Mouse (Mus musculus) gastrocnemius, adult 8-10 months (tissue): Measurements from ENCODE around the gene 0610010K14Rik. TPM values are rescaled to one million over a fixed set of nuclear protein-coding genes. Genes with fewer than 3 reads are reported as not detected.
A peak's percentile ranks its signal among the peaks of the same experiment; 100 is the strongest.

Experiments used
- microRNA-seq: library from miRNA; unstranded; fragments of <30 nt; microRNA quantifications from one replicate; pipeline ENCODE4 v1.2.0, GENCODE M21; 2022
- total RNA-seq, 4 experiments: library from RNA; stranded (reverse); gene quantifications; 2 replicates each; pipeline ENCODE4 v1.2.4; 2022

Gene 0610010K14Rik
- total RNA-seq, 4 experiments from 2014 or later: 29.8 to 36.3 (median 35.5) TPM

Small RNA genes within 50 kb of the gene (microRNA-seq; reads per million reads assigned to microRNA genes)
- 1,728 reads per million, percentile 84 among the genes with 10 or more reads in this experiment for gene Mir195a
- gene Mir497: not detected
- not detected for gene Mir497b

Other genes with a start within 250 kb of the 0610010K14Rik start
- 100 to 1,000 TPM; 186 to 216 (median 214) TPM for gene Gabarap, start 246.8 kb downstream of the 0610010K14Rik start, total RNA-seq
- gene Phf23, start 242.1 kb downstream of the 0610010K14Rik start, total RNA-seq: 10 to 100 TPM; 20.5 to 28.5 (median 23.0) TPM
- 1 to 10 TPM; 3.8 to 5.2 (median 4.5) TPM for gene Dvl2, start 237.3 kb downstream of the 0610010K14Rik start, total RNA-seq
- 100 to 1,000 TPM; 288 to 338 (median 299) TPM for gene Acadvl, start 222.5 kb downstream of the 0610010K14Rik start, total RNA-seq
- gene Dlg4, start 221.0 kb downstream of the 0610010K14Rik start, total RNA-seq: 1 to 10 TPM; 3.3 to 6.9 (median 4.2) TPM
- gene Asgr1, start 183.8 kb downstream of the 0610010K14Rik start, total RNA-seq: not detected
- not detected for gene Asgr2, start 145.3 kb downstream of the 0610010K14Rik start, total RNA-seq
- gene Mgl2, start 107.6 kb downstream of the 0610010K14Rik start, total RNA-seq: 1 to 10 TPM in 2 of 4 experiments, under 1 TPM in 2; 0.60 to 2.0 (median 0.94) TPM
- 1 to 10 TPM; 1.6 to 3.6 (median 2.8) TPM for gene Clec10a, start 81.7 kb downstream of the 0610010K14Rik start, total RNA-seq
- gene Slc16a11, start 25.2 kb downstream of the 0610010K14Rik start, total RNA-seq: under 1 TPM in 2 of 4 experiments, not detected in 2; 0.27 to 0.46 TPM
- gene Slc16a13, start 16.9 kb downstream of the 0610010K14Rik start, total RNA-seq: under 1 TPM; 0.13 to 0.89 (median 0.35) TPM
- 1 to 10 TPM; 1.2 to 3.9 (median 2.3) TPM for gene Bcl6b, start 8.1 kb downstream of the 0610010K14Rik start, total RNA-seq
- gene Gm21988, start 1.9 kb upstream of the 0610010K14Rik start, total RNA-seq: 1 to 10 TPM; 1.6 to 3.3 (median 3.0) TPM
- gene Rnasek, start 1.9 kb upstream of the 0610010K14Rik start, total RNA-seq: 100 to 1,000 TPM in 3 of 4 experiments, 10 to 100 TPM in 1; 92.8 to 127 (median 113) TPM
- gene Alox12, start 17.4 kb upstream of the 0610010K14Rik start, total RNA-seq: 1 to 10 TPM in 3 of 4 experiments, under 1 TPM in 1; 0.63 to 2.2 (median 1.3) TPM
- under 1 TPM in 1 of 4 experiments, not detected in 3; 0.11 TPM for gene Alox12e, start 84.7 kb upstream of the 0610010K14Rik start, total RNA-seq
- under 1 TPM in 2 of 4 experiments, not detected in 2; 0.11 TPM for gene Alox15, start 114.1 kb upstream of the 0610010K14Rik start, total RNA-seq
- gene Pelp1, start 172.1 kb upstream of the 0610010K14Rik start, total RNA-seq: 10 to 100 TPM; 19.6 to 23.3 (median 20.6) TPM
- gene Arrb2, start 194.7 kb upstream of the 0610010K14Rik start, total RNA-seq: 1 to 10 TPM; 5.9 to 9.2 (median 7.4) TPM
- 1 to 10 TPM; 4.1 to 5.3 (median 4.6) TPM for gene Med11, start 214.0 kb upstream of the 0610010K14Rik start, total RNA-seq
- under 1 TPM in 3 of 4 experiments, not detected in 1; 0.10 to 0.48 (median 0.31) TPM for gene Zmynd15, start 221.5 kb upstream of the 0610010K14Rik start, total RNA-seq
- gene Cxcl16, start 222.1 kb upstream of the 0610010K14Rik start, total RNA-seq: under 1 TPM; 0.54 to 0.75 (median 0.63) TPM